ENCODE assay signal across 17 mouse cellular contexts in the genomic region with DNA sequence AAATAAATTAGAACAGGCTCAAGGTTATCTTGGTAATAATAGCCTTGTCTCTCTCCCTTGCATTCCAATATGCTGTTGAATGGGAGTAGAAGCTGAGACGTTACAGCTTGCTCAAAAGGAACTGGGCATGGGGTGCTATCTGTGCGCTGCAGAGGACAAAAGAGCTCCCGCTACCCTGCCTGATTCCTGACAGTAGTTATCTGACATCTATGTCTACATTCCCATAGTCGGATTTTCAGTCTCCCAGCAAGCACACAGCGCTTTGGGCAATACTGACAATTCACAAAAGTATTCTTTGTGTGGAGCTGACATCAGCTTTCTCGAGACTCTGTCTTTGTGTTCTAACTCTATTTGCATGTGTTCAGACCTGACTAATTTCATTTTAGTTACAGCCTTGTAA. TPM values are rescaled to one million over a fixed set of nuclear protein-coding genes. Genes with fewer than 3 reads are reported as not detected.
DNase-seq lines count a peak whose midpoint lies in the region; ATAC-seq lines count a peak whose summit lies in the region.
"Had no signal": no experiment of that assay in that cellular context is flagged by ENCODE, and none has a peak within 500 bp of the region (broad histone marks: within the 10 kb centered on the region; RNA-seq: fewer than 3 reads in every experiment).

No protein-coding gene starts in this region.

- H3K9ac ChIP-seq in hindbrain, embryonic 14.5 days, result 0 out of 2 replicates have a peak overlapping the region, but pooled peaks have one; percentile 14
- no peak overlapping the region for H3K9ac ChIP-seq in neural tube, embryonic 14.5 days (replicated peaks; ENCODE audit: low read depth, low read length)
- H3K9ac ChIP-seq: heart, embryonic 13.5 days; limb, embryonic 12.5 days had no signal

- no peaks in the 10 kb centered on the region for H3K27me3 ChIP-seq in hindbrain, embryonic 14.5 days (ENCODE audit: control insufficient read depth, insufficient read depth, low read length)
- no peaks in the 10 kb centered on the region for H3K27me3 ChIP-seq in neural tube, embryonic 14.5 days (ENCODE audit: control insufficient read depth, insufficient read depth, low read length)
- H3K27me3 ChIP-seq: CH12.LX; heart, embryonic 13.5 days; limb, embryonic 12.5 days had no signal

- no peaks in the 10 kb centered on the region for H3K4me1 ChIP-seq in hindbrain, embryonic 14.5 days (replicated peaks; ENCODE audit: control insufficient read depth, insufficient read depth, low read length)
- H3K4me1 ChIP-seq in neural tube, embryonic 14.5 days (ENCODE audit: control insufficient read depth, insufficient read depth, low read length), result no peaks in the 10 kb centered on the region
- H3K4me1 ChIP-seq: limb, embryonic 12.5 days had no signal

- no peaks in the 10 kb centered on the region for H3K36me3 ChIP-seq in hindbrain, embryonic 14.5 days (replicated peaks; ENCODE audit: control insufficient read depth, insufficient read depth)
- no peaks in the 10 kb centered on the region for H3K36me3 ChIP-seq in neural tube, embryonic 14.5 days (ENCODE audit: control insufficient read depth, insufficient read depth, low read length)
- H3K36me3 ChIP-seq: heart, embryonic 13.5 days; limb, embryonic 12.5 days had no signal

- H3K27ac ChIP-seq in hindbrain, embryonic 14.5 days, result no peak overlapping the region
- H3K27ac ChIP-seq in neural tube, embryonic 14.5 days (ENCODE audit: low read depth, low read length), result no peak overlapping the region
- H3K27ac ChIP-seq: heart, embryonic 13.5 days; limb, embryonic 12.5 days had no signal

- peak; percentile 8 for DNase-seq in embryo, embryonic 10 days (ENCODE audit: low spot score)
- DNase-seq in embryo, embryonic 9.5 days (ENCODE audit: extremely low spot score), result no peak
- peak; percentile 42 for DNase-seq in layer of hippocampus, adult 9-11 months
- DNase-seq in layer of hippocampus, postnatal 36 days, result no peak
- DNase-seq in hindbrain, embryonic 14.5 days (ENCODE audit: low spot score), result no peak
- DNase-seq in adrenal gland, postnatal 25 days, result no peak
- no peak for DNase-seq in right cerebral cortex, postnatal 10 days (ENCODE audit: low spot score in 2 of 2)
- DNase-seq: cerebellum, adult 2 months; gastrocnemius, postnatal 36 days; kidney, adult 9 months; lung, postnatal 36 days; thymus, postnatal 14 days had no signal

- H3K9me3 ChIP-seq in hindbrain, embryonic 14.5 days (ENCODE audit: control insufficient read depth, low read length), result no peaks in the 10 kb centered on the region
- H3K9me3 ChIP-seq in neural tube, embryonic 14.5 days (ENCODE audit: control insufficient read depth, low read length), result no peaks in the 10 kb centered on the region
- H3K9me3 ChIP-seq: heart, embryonic 13.5 days; limb, embryonic 12.5 days had no signal

- H3K4me3 ChIP-seq in hindbrain, embryonic 14.5 days (replicated peaks; ENCODE audit: low read length), result no peak overlapping the region
- no peak overlapping the region for H3K4me3 ChIP-seq in neural tube, embryonic 14.5 days (ENCODE audit: low read depth, low read length)
- H3K4me3 ChIP-seq: heart, embryonic 13.5 days; limb, embryonic 12.5 days had no signal

- ATAC-seq in hindbrain, embryonic 14.5 days (ENCODE audit: low FRiP score), result peak; percentile 31; the same call in 1 of the 2 replicates
- no peak for ATAC-seq in neural tube, embryonic 14.5 days (ENCODE audit: low read depth)
- ATAC-seq: activated CD4-positive, CD25-positive, alpha-beta regulatory T cell, adult 4 months had no signal

- 17% methylated on average over 6 of the region's 6 CpGs for WGBS in hindbrain, embryonic 14.5 days
- 19% methylated on average over 6 of the region's 6 CpGs for WGBS in neural tube, embryonic 14.5 days

- H3K4me2 ChIP-seq in hindbrain, embryonic 14.5 days (replicated peaks), result peak overlapping the region; percentile 2; the same call in 1 of the 2 replicates
- peak overlapping the region; percentile 26; the same call in 1 of the 2 replicates for H3K4me2 ChIP-seq in neural tube, embryonic 14.5 days (ENCODE audit: low read depth, low read length)
- H3K4me2 ChIP-seq: heart, embryonic 13.5 days; limb, embryonic 12.5 days had no signal

RNA-seq across cellular contexts. Expression of a gene that starts 34.7 kb away (rescaled TPM):
- 10 to 100 TPM; 47.8 to 49.5 TPM for total RNA-seq in layer of hippocampus, postnatal 36 days (2021)
- polyA plus RNA-seq in hindbrain, embryonic 14.5 days (2014; fragmentation: Nextera tagmentation; extraction: Ambion mirVana), result 126 and 156 TPM in 2 replicates
- 147 and 155 TPM in 2 replicates for polyA plus RNA-seq in neural tube, embryonic 14.5 days (2014; fragmentation: Nextera tagmentation; extraction: Ambion mirVana)
- total RNA-seq in adrenal gland, postnatal 25 days (2021), result 78.6 and 83.8 TPM in 2 replicates

Comparison
In these comparisons a context has a peak if more than half of its experiments do, and no peak if none do; other contexts are left out.
1. DNase-seq: peak in embryo, embryonic 10 days (single experiment) and layer of hippocampus, adult 9-11 months (single experiment); none in embryo, embryonic 9.5 days (single experiment), layer of hippocampus, postnatal 36 days (0 of 2), hindbrain, embryonic 14.5 days (single experiment), adrenal gland, postnatal 25 days (single experiment) and right cerebral cortex, postnatal 10 days (0 of 2).